Mouse (Mus musculus) forebrain, embryonic 12.5 days (tissue): ENCODE results near the gene Car11. TPM values are rescaled to one million over a fixed set of nuclear protein-coding genes. Genes with fewer than 3 reads are reported as not detected.
A peak's percentile ranks its signal among the peaks of the same experiment; 100 is the strongest.

Experiments
- ATAC-seq: fragments of 200-750 bp; cut with Nextera tagmentation; 2 replicates; pipeline ENCODE4 v1.8.0; 2017; ENCODE audit warnings: moderate TSS enrichment; ENCODE audit not compliant: low FRiP score
- H3K27ac ChIP-seq: fragments of 300-500 bp; sonication (generic); 2 replicates; pipeline ENCODE4 v1.5.1; 2016; ENCODE audit warnings: mild to moderate bottlenecking
- H3K27me3 ChIP-seq: fragments of 300-500 bp; sonication (generic); 2 replicates; pipeline ENCODE4 v1.6.1; 2016; ENCODE audit warnings: mild to moderate bottlenecking
- H3K36me3 ChIP-seq: fragments of 300-500 bp; sonication (generic); replicated peaks from 2 replicates; pipeline ENCODE4 v1.6.1; 2016; ENCODE audit warnings: mild to moderate bottlenecking
- H3K4me1 ChIP-seq: fragments of 300-500 bp; sonication (generic); 2 replicates; pipeline ENCODE4 v1.6.1; 2016
- H3K4me2 ChIP-seq: fragments of 300-500 bp; sonication (generic); 2 replicates; pipeline ENCODE4 v1.6.1; 2016; ENCODE audit warnings: mild to moderate bottlenecking, moderate library complexity
- H3K4me3 ChIP-seq: fragments of 300-500 bp; sonication (generic); replicated peaks from 2 replicates; pipeline ENCODE4 v1.5.1; 2016; ENCODE audit warnings: mild to moderate bottlenecking
- H3K9ac ChIP-seq: fragments of 300-500 bp; sonication (generic); 2 replicates; pipeline ENCODE4 v1.6.1; 2016; ENCODE audit warnings: mild to moderate bottlenecking
- H3K9me3 ChIP-seq: fragments of 300-500 bp; sonication (generic); 2 replicates; pipeline ENCODE4 v1.6.1; 2016
- WGBS: fragments of 180-500 bp; shearing (Covaris S2); methylation state at CpG from one replicate; pipeline ENCODE4 v1.1.7; 2016; 5-methylcytosine and 5-hydroxymethylcytosine counted together
- polyA plus RNA-seq: library from polyadenylated mRNA; unstranded; fragments of >200 nt; fragmentation: Nextera tagmentation; extraction: Ambion mirVana; gene quantifications from 2 replicates; pipeline ENCODE4 v1.2.1, GENCODE M21; 2016

The Car11 gene
- polyA plus RNA-seq, 1 experiment from 2014 or later = 11.0 TPM

DNA sequence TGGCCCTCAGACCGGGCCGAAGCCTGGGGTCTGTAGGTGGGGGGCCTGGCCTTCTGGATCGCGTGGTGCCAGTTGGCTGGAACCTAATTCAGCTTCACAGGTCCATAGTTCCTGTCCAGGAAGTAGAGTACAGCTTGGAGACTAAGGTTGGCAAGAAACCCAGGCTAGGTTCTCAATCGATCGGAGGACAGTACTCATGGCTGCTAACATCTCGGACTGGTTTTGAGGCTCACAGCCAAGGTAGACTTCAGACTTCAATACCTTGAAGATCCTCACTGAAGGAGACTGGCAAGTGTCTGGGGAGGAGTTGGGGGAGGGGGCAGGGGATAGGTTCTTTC is 21.6 kb downstream of the Car11 start:
- Histone ChIP-seq H3K27me3 (no peaks in the 10 kb centered on the region), H3K36me3 (peaks cover 71% of the 10 kb centered on the region), H3K9me3 (no peaks in the 10 kb centered on the region), H3K9ac (no peak overlapping the region), H3K4me2 (no peak overlapping the region), H3K27ac (0 out of 2 replicates have a peak overlapping the region, but pooled peaks have one; percentile 59), H3K4me3 (no peak overlapping the region), H3K4me1 (peaks cover 26% of the 10 kb centered on the region)
- 85% methylated on average over 7 of the region's 7 CpGs for WGBS
- ATAC-seq = no peak

DNA sequence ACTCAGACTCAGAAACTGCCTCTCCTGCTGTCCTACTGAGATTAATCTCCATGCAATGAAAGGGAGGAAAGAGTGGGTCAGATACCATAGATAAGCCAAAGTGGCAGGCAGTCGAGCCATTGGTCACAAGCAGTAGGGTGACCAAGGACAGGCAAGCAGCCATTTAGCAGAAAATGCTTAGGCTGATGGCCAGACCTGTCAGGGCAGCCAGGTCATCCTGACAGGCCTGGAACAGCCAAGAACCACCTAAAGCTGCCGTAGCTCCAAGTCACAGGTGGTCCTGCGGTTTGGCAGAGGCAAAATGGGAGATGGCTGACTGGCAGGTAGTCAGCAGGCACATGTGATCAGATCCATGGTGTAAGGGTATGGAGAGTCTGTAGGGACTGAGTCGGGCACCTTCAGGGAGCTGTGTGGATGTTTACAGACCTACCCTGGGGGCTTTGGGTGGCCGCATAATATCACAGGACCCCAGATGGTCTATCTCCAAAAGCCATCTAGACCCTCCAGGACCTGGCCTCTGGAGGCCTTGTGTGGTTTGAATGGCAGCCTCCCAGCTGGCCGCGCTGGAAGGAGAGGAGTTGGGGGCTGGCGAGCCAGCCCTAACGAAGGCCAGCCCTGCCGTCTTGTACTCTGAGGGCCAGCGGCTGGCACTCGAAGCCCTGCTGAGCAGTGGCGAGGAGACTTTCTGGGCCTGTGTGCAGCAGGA is 22.2 kb downstream of the Car11 start:
- Histone ChIP-seq H3K4me2 (no peak overlapping the region), H3K9me3 (no peaks in the 10 kb centered on the region), H3K27me3 (no peaks in the 10 kb centered on the region), H3K27ac (no peak overlapping the region), H3K4me3 (no peak overlapping the region), H3K4me1 (peaks cover 20% of the 10 kb centered on the region), H3K36me3 (peaks cover 77% of the 10 kb centered on the region), H3K9ac (no peak overlapping the region)
- no peak for ATAC-seq
- WGBS = 70% methylated on average over 13 of the region's 13 CpGs

DNA sequence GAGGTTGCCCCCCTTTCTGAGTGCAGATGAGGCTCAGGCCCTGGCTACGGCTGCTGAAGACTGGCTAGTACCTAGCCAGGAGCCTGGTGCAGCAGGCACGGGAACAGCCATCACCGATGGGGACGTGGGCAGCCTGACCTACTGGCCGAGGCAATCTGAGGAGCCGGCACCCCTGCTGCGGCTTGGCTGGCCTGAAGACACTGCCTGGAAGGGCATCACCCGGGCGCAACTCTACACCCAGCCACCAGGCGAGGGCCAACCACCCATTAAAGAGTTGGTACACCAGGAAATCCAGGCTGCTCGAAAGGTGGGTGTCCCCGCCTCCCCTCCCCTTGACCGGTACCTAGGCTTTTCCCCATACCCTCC is 22.7 kb downstream of the Car11 start:
- no peaks in the 10 kb centered on the region for H3K27me3 ChIP-seq
- no peak overlapping the region for H3K4me2 ChIP-seq
- no peak overlapping the region for H3K9ac ChIP-seq
- H3K36me3 ChIP-seq = peaks cover 83% of the 10 kb centered on the region
- H3K4me1 ChIP-seq = peaks cover 15% of the 10 kb centered on the region
- H3K4me3 ChIP-seq = no peak overlapping the region
- H3K27ac ChIP-seq = no peak overlapping the region
- 85% methylated on average over 13 of the region's 13 CpGs for WGBS
- no peak for ATAC-seq
- no peaks in the 10 kb centered on the region for H3K9me3 ChIP-seq

DNA sequence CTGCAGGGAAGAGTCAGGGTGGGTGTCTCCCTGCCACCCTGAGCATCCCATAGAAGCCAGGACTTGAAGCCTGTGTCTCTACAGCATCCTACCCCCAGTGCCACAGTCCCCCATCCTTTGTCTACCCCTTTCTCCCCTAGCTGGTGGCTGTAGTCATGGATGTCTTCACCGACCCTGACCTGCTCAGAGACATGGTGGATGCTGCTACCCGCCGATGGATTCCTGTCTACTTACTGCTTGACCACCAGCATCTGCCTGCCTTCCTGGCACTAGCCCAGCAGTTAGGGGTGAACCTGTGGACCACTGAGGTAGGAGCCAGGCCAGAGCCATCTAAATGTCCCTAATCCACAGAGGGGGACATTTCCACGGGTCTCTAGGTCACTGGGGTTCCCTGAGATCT is 23.7 kb downstream of the Car11 start:
- no peak overlapping the region for H3K27ac ChIP-seq
- H3K9ac ChIP-seq = no peak overlapping the region
- WGBS = 90% methylated on average over 4 of the region's 4 CpGs
- H3K36me3 ChIP-seq = peaks cover 87% of the 10 kb centered on the region
- H3K27me3 ChIP-seq = no peaks in the 10 kb centered on the region
- no peaks in the 10 kb centered on the region for H3K9me3 ChIP-seq
- no peak for ATAC-seq
- peaks cover 15% of the 10 kb centered on the region for H3K4me1 ChIP-seq
- no peak overlapping the region for H3K4me2 ChIP-seq
- no peak overlapping the region for H3K4me3 ChIP-seq

DNA sequence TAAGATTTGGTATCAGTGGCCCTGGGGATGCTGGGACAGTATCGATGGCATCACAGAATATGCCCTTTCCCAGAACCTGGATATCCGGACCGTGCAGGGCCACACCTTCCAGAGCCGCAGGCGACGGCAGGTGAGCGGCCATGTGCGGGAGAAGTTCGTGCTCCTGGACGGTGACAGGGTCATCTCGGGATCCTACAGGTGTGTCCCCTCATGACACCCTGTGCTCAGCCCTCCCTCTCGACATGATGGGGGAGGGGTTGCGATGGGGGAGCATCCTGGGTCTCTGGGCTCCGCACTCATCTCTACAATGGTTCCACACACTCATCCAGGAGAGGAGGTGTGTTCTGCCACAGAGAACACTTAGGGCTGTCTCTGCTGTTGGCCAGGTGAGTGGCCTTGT is 24.1 kb downstream of the Car11 start:
- Histone ChIP-seq H3K9ac (no peak overlapping the region), H3K36me3 (peaks cover 88% of the 10 kb centered on the region)
- 91% methylated on average over 14 of the region's 14 CpGs for WGBS

DNA sequence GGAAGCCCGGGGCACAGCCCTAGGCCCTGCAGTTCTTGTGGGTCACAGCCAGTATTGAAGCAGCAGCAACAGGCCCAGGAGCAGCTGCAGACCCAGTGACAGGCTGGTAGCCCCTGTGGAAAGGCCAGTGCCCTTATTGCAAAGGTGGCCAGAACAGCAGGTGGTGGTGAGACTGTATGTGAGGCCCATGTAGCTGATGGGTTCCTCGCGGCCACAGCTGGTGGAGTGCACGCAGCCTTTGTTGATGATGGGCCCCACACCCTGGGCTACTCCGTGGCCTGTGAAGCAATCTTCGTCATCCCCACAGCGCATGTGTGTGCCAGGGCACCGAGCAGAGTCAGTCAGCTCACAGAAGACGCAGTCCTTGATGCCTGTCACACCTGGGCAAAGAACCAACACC is 25.5 kb downstream of the Car11 start:
- no peaks in the 10 kb centered on the region for H3K9me3 ChIP-seq
- ATAC-seq = no peak
- H3K27me3 ChIP-seq = no peaks in the 10 kb centered on the region
- no peaks in the 10 kb centered on the region; the same call in 1 of the 2 replicates for H3K4me1 ChIP-seq
- whole genome bisulfite sequencing = 94% methylated on average over 9 of the region's 9 CpGs
- H3K9ac ChIP-seq = no peak overlapping the region
- H3K4me2 ChIP-seq = no peak overlapping the region
- H3K27ac ChIP-seq = no peak overlapping the region
- no peak overlapping the region for H3K4me3 ChIP-seq
- peaks cover 86% of the 10 kb centered on the region for H3K36me3 ChIP-seq

More for the DNA sequence above, 24.1 kb downstream of the Car11 start:
- no peak overlapping the region for H3K4me3 ChIP-seq
- no peaks in the 10 kb centered on the region for H3K9me3 ChIP-seq
- H3K27ac ChIP-seq = no peak overlapping the region
- no peak overlapping the region for H3K4me2 ChIP-seq
- H3K27me3 ChIP-seq = no peaks in the 10 kb centered on the region
- H3K4me1 ChIP-seq = peaks cover 13% of the 10 kb centered on the region
- ATAC-seq = no peak

DNA sequence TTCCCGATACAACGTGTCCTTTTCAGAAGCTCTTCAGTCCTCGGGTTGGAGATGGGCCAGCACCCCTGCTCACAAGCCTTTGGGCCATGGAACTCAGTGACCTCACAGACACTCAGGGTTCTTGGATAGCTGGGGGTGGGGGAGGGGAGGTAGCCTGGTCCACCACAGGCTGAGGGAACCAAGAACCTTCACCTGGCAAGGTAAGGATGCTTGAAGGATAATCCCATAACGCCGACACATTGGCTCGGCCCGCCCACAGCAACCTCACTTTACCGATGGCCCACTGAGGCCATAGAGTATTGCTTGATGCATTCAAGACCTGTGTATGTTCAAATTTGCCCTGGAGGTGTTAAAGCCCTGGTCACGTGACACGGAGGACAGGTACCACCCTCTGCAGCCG is 26.1 kb downstream of the Car11 start, which contains the start of gene Spaca4:
Gene Spaca4 (minus strand): TSS at position 101 of the 400 bp plus-strand sequence.
- ATAC-seq = no peak
- H3K4me1 ChIP-seq = peaks cover 2% of the 10 kb centered on the region
- H3K4me3 ChIP-seq = no peak within 1 kb of the TSS
- no peak within 1 kb of the TSS for H3K27ac ChIP-seq
- no peak within 1 kb of the TSS for H3K9ac ChIP-seq
- peaks cover 81% of the 10 kb centered on the region for H3K36me3 ChIP-seq
- H3K4me2 ChIP-seq = no peak within 1 kb of the TSS
- 97% methylated on average over 11 of the region's 11 CpGs for WGBS
- no peaks in the 10 kb centered on the region for H3K9me3 ChIP-seq
- no peaks in the 10 kb centered on the region for H3K27me3 ChIP-seq

DNA sequence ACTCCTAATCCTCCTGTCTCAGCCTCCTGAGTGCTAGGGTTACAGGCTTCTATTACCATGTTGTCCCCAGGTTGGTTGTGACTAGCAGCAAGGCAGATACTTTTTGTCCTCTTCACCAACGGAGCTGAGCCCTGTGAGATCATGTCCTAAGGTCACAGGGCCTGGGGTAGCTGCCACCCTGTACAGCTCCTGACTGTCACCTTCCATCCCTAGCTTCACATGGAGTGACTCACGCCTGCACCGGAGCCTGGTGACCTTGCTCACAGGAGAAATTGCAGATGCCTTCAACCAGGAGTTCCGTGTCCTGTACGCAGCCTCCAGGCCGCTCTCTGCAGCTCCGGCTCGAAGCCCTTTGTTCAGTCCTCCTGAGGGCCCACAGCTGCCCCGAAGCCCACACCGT is 26.8 kb downstream of the Car11 start:
- H3K9ac ChIP-seq = no peak overlapping the region
- no peak overlapping the region for H3K4me3 ChIP-seq
- no peaks in the 10 kb centered on the region for H3K9me3 ChIP-seq
- 94% methylated on average over 10 of the region's 10 CpGs for WGBS
- ATAC-seq = no peak
- H3K36me3 ChIP-seq = peaks cover 74% of the 10 kb centered on the region
- H3K4me1 ChIP-seq = peaks cover 9% of the 10 kb centered on the region
- no peak overlapping the region for H3K4me2 ChIP-seq
- no peak overlapping the region for H3K27ac ChIP-seq
- no peaks in the 10 kb centered on the region for H3K27me3 ChIP-seq

DNA sequence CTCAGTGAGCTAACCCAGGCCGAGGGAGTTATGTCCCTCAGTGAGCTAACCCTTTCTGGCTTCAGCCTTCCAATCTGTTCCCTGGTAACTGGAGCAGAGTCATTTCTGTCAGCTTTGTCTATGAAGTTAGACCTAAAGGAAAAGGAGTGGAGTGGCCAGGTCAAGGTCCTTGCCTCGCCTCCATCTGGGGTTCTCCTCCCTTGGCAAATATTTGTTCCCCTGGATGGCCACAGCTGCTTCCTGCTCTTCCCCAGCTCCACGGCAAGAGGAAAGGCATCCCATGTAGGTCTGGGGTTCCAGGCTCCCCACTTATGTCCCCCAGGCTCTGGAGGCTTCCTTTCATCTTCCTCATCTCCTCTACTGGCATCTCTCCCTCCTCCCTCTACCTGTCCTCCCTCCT is 28.0 kb downstream of the Car11 start:
- Histone ChIP-seq H3K4me2 (no peak overlapping the region), H3K4me3 (no peak overlapping the region), H3K9ac (no peak overlapping the region), H3K27me3 (no peaks in the 10 kb centered on the region), H3K36me3 (peaks cover 62% of the 10 kb centered on the region), H3K4me1 (peaks cover 9% of the 10 kb centered on the region), H3K27ac (no peak overlapping the region), H3K9me3 (no peaks in the 10 kb centered on the region)
- 88% methylated on average over 3 of the region's 3 CpGs for WGBS
- no peak for ATAC-seq

DNA sequence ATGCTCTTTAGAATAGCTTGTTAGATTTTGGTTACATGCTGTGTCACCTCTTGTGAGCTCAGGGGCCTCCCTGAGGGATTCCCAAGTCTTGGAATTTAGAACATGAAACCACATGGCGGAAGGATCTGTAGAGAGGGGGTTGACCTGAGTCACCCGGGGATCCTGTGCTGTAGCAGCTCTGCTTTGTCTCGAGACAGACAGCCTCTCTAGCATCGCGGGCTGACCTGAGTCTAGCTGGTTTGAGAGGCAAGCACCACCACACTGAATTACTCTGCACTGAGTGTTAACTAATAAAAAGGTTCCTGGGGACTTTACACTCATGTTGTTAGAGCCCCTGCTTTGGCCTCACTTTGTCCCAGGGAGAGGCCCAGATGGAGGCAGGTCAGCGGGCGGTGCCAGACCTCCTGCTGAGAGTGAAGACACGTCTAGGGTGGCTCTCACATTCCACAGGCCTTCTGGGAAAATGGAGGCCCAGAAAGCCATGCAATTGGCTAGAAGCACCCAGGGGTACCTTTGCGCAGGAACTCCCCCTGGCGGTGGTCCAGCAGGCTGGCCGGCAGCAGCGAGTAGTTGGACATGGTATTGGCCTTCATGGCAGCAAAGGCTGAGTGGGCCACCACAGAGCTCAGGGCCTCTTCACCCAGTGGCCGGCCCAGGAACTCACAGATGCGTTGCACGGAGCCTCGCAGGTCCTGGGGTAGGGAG is 31.2 kb downstream of the Car11 start:
- Histone ChIP-seq H3K4me3 (no peak overlapping the region), H3K27me3 (no peaks in the 10 kb centered on the region), H3K9me3 (no peaks in the 10 kb centered on the region), H3K4me2 (no peak overlapping the region), H3K27ac (0 out of 2 replicates have a peak overlapping the region, but pooled peaks have one; percentile 15), H3K9ac (no peak overlapping the region), H3K4me1 (peaks cover 9% of the 10 kb centered on the region), H3K36me3 (peaks cover 29% of the 10 kb centered on the region)
- ATAC-seq = peak; percentile 46; the same call in 1 of the 2 replicates
- 20% methylated on average over 16 of the region's 16 CpGs for WGBS

DNA sequence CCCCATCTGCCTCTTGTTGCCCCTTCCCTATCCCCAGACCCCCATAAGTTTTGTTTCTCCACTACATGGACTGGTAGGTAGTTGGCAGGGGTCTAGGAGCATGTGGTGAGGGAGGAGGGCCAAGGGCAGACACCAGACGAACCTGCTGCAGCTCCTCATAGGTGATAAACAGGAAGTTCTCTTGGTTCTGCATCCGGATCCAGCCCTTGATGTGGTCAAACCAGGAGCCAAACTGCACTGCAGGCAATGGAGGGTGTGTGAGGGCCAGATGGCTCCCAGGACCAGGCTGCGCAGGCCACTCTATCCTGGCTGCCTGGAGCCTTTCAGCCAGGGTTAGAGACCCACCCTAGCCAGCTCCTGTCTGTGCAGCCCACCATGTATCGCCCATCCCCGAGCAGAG is 33.8 kb downstream of the Car11 start:
- Histone ChIP-seq H3K4me3 (no peak overlapping the region), H3K4me1 (peaks cover 9% of the 10 kb centered on the region), H3K9me3 (no peaks in the 10 kb centered on the region), H3K27ac (no peak overlapping the region), H3K36me3 (peaks cover 10% of the 10 kb centered on the region; the same call in 1 of the 2 replicates), H3K9ac (no peak overlapping the region), H3K27me3 (no peaks in the 10 kb centered on the region), H3K4me2 (no peak overlapping the region)
- WGBS = 93% methylated on average over 5 of the region's 5 CpGs
- no peak for ATAC-seq

DNA sequence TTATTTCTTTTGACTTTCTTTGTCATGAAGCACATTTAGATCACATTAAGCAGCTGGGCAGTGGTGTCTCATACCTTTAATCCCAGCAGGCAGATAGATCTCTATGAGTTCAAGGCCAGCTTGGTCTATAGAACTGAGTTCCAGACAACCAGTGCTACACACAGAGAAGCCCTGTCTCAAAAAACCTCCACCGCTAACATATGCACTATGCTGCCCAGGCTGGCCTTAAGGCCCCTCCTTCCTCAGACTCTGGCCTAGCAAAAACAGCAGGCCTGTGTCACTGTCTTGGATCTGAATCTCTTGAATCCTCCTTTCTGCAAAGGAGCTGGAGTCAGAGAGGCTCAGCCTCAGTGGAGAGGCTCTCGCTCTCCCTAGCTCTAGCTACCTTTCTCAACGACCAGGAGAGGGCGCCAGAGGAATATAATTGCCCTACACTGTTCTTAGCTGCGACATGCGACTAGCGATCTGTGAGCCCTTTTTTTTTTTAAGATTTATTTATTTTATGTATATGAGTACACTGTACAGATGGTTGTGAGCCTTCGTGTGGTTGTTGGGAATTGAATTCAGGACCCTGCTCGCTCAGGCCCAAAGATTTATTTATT is 39.6 kb downstream of the Car11 start:
- Histone ChIP-seq H3K4me2 (no peak overlapping the region), H3K9me3 (no peaks in the 10 kb centered on the region), H3K4me1 (no peaks in the 10 kb centered on the region), H3K9ac (no peak overlapping the region), H3K27me3 (peaks cover 18% of the 10 kb centered on the region), H3K27ac (no peak overlapping the region), H3K36me3 (no peaks in the 10 kb centered on the region), H3K4me3 (no peak overlapping the region)
- ATAC-seq = peak; percentile 77; the same call in 1 of the 2 replicates
- WGBS = 8% methylated on average over 9 of the region's 9 CpGs
